Mouse (Mus musculus): ENCODE results near the gene Cuedc2. TPM values are rescaled to one million over a fixed set of nuclear protein-coding genes. Genes with fewer than 3 reads are reported as not detected.

Cuedc2 gene
- total and polyA plus RNA-seq, 2 experiments from 2014 or later: 214 to 388 TPM

GRCm38 (mm10) chr19:46329951-46330350, 8.6 kb downstream of the Cuedc2 start:
- no peaks in the 10 kb centered on the region for H3K9me3 ChIP-seq (ENCODE audit: low read length)
- no peak overlapping the region for H3K9ac ChIP-seq
- peak; percentile 85 for TF ChIP-seq CTCF (IDR thresholded peaks at IDR 0.05; ENCODE audit: low read depth)
- peaks cover 25% of the 10 kb centered on the region for H3K36me3 ChIP-seq (ENCODE audit: insufficient read depth)
- peak; percentile 73 for DNase-seq
- H3K4me1 ChIP-seq (ENCODE audit: insufficient read depth): peaks cover 3% of the 10 kb centered on the region; the same call in 1 of the 2 replicates
- H3K27ac ChIP-seq (ENCODE audit: low read depth, low read length): no peak overlapping the region
- ATAC-seq: no peak
- no peak overlapping the region for H3K4me3 ChIP-seq (ENCODE audit: low read depth, low read length)
- no peaks in the 10 kb centered on the region for H3K27me3 ChIP-seq (ENCODE audit: insufficient read depth, low read length)
- peak overlapping the region; percentile 19 for H3K4me2 ChIP-seq (ENCODE audit: low read depth)
- WGBS: 5% methylated on average over 16 of the region's 16 CpGs

GRCm38 (mm10) chr19:46329031-46329641, 9.4 kb downstream of the Cuedc2 start:
- no peak for TF ChIP-seq CTCF (IDR thresholded peaks at IDR 0.05; ENCODE audit: low read depth)
- WGBS: 2% methylated on average over 54 of the region's 54 CpGs
- peaks cover 6% of the 10 kb centered on the region for H3K4me1 ChIP-seq (ENCODE audit: insufficient read depth)
- H3K27me3 ChIP-seq (ENCODE audit: insufficient read depth, low read length): no peaks in the 10 kb centered on the region
- no peak; the same call in 1 of the 2 replicates for ATAC-seq
- H3K36me3 ChIP-seq (ENCODE audit: insufficient read depth): peaks cover 25% of the 10 kb centered on the region
- peak overlapping the region; percentile 95 for H3K4me2 ChIP-seq (ENCODE audit: low read depth)
- H3K4me3 ChIP-seq (ENCODE audit: low read depth, low read length): peak overlapping the region; percentile 69
- H3K9ac ChIP-seq: peak overlapping the region; percentile 74
- H3K27ac ChIP-seq (ENCODE audit: low read depth, low read length): peak overlapping the region; percentile 97
- no peak for DNase-seq
- no peaks in the 10 kb centered on the region for H3K9me3 ChIP-seq (ENCODE audit: low read length)

- Histone ChIP-seq H3K27me3 (ENCODE audit: insufficient read depth, low read length) (no peaks in the 10 kb centered on the region), H3K27ac (ENCODE audit: low read depth, low read length) (peak within 1 kb of the TSS; percentile 97), H3K9ac (peak within 1 kb of the TSS; percentile 74), H3K4me3 (ENCODE audit: low read depth, low read length) (peak within 1 kb of the TSS; percentile 69), H3K4me1 (ENCODE audit: insufficient read depth) (peaks cover 7% of the 10 kb centered on the region), H3K36me3 (ENCODE audit: insufficient read depth) (peaks cover 30% of the 10 kb centered on the region), H3K4me2 (ENCODE audit: low read depth) (peak within 1 kb of the TSS; percentile 95), H3K9me3 (ENCODE audit: low read length) (no peaks in the 10 kb centered on the region)
- ATAC-seq: peak; percentile 91
- no peak for TF ChIP-seq CTCF (IDR thresholded peaks at IDR 0.05; ENCODE audit: low read depth)
- WGBS: under 1% methylated on average over 79 of the region's 81 CpGs
- DNase-seq: peak; percentile 98
Observed at GRCm38 (mm10) chr19:46328081-46329030, 10.1 kb downstream of the Cuedc2 start, which contains the start of gene Fbxl15. TSS of gene Fbxl15 (plus strand) at chr19:46328184.

- TF ChIP-seq CTCF (IDR thresholded peaks at IDR 0.05; ENCODE audit: low read depth): no peak
- WGBS: 29% methylated on average over 14 of the region's 14 CpGs
- no peak for DNase-seq
- peak overlapping the region; percentile 69 for H3K4me3 ChIP-seq (ENCODE audit: low read depth, low read length)
- no peaks in the 10 kb centered on the region for H3K27me3 ChIP-seq (ENCODE audit: insufficient read depth, low read length)
- H3K4me2 ChIP-seq (ENCODE audit: low read depth): peak overlapping the region; percentile 95
- peaks cover 7% of the 10 kb centered on the region for H3K4me1 ChIP-seq (ENCODE audit: insufficient read depth)
- peak overlapping the region; percentile 97 for H3K27ac ChIP-seq (ENCODE audit: low read depth, low read length)
- peaks cover 34% of the 10 kb centered on the region for H3K36me3 ChIP-seq (ENCODE audit: insufficient read depth)
- peak overlapping the region; percentile 74 for H3K9ac ChIP-seq
- H3K9me3 ChIP-seq (ENCODE audit: low read length): no peaks in the 10 kb centered on the region
- no peak for ATAC-seq
Observed at GRCm38 (mm10) chr19:46327531-46328064, 10.9 kb downstream of the Cuedc2 start.

- Histone ChIP-seq H3K27ac (ENCODE audit: low read depth, low read length) (peak within 1 kb of the TSS; percentile 97), H3K27me3 (ENCODE audit: insufficient read depth, low read length) (no peaks in the 10 kb centered on the region), H3K36me3 (ENCODE audit: insufficient read depth) (peaks cover 28% of the 10 kb centered on the region), H3K9ac (peak within 1 kb of the TSS; percentile 74), H3K9me3 (ENCODE audit: low read length) (no peaks in the 10 kb centered on the region), H3K4me3 (ENCODE audit: low read depth, low read length) (peak within 1 kb of the TSS; percentile 69), H3K4me1 (ENCODE audit: insufficient read depth) (peaks cover 12% of the 10 kb centered on the region), H3K4me2 (ENCODE audit: low read depth) (peak within 1 kb of the TSS; percentile 95)
- WGBS: under 1% methylated on average over 35 of the region's 35 CpGs
- TF ChIP-seq CTCF (IDR thresholded peaks at IDR 0.05; ENCODE audit: low read depth): no peak
- ATAC-seq (peak; percentile 14), DNase-seq (peak; percentile 93)
Observed at GRCm38 (mm10) chr19:46326756-46327305, 11.7 kb downstream of the Cuedc2 start, which contains the start of gene Psd. TSS of gene Psd (minus strand) at chr19:46327156.

GRCm38 (mm10) chr19:46326019-46326755, 12.3 kb downstream of the Cuedc2 start:
- Histone ChIP-seq H3K27me3 (ENCODE audit: insufficient read depth, low read length) (no peaks in the 10 kb centered on the region), H3K9ac (peak overlapping the region; percentile 74), H3K4me3 (ENCODE audit: low read depth, low read length) (peak overlapping the region; percentile 69), H3K4me2 (ENCODE audit: low read depth) (peak overlapping the region; percentile 95), H3K9me3 (ENCODE audit: low read length) (no peaks in the 10 kb centered on the region), H3K4me1 (ENCODE audit: insufficient read depth) (peaks cover 19% of the 10 kb centered on the region), H3K36me3 (ENCODE audit: insufficient read depth) (peaks cover 21% of the 10 kb centered on the region), H3K27ac (ENCODE audit: low read depth, low read length) (peak overlapping the region; percentile 97)
- no peak for TF ChIP-seq CTCF (IDR thresholded peaks at IDR 0.05; ENCODE audit: low read depth)
- ATAC-seq: no peak
- peak; percentile 67 for DNase-seq
- WGBS: 5% methylated on average over 29 of the region's 29 CpGs
